Mouse (Mus musculus) testis, adult 2 months (tissue): ENCODE data around the gene Hebp2.

Experiments
- CTCF ChIP-seq: fragments of 200-500 bp; IDR thresholded peaks from 2 replicates; pipeline ENCODE4 v1.5.1; 2012; ENCODE audit warnings: low read depth, mild to moderate bottlenecking, inconsistent platforms, low read length, moderate library complexity; ENCODE audit not compliant: control insufficient read depth, insufficient read depth, insufficient replicate concordance
- POLR2A ChIP-seq: fragments of 200-500 bp; IDR thresholded peaks from 2 replicates; pipeline ENCODE4 v1.6.1; 2012; ENCODE audit warnings: low read depth, mild to moderate bottlenecking, inconsistent platforms, low read length, moderate library complexity; ENCODE audit not compliant: control insufficient read depth

GRCm38 (mm10) chr10:18584188-18584587 lies 38.3 kb upstream of the Hebp2 start:
- no peak for TF ChIP-seq CTCF
- TF ChIP-seq POLR2A, result no peak
